Mouse (Mus musculus): ENCODE results near the gene Actr8.

GRCm38 (mm10) chr14:29987739-29988138, 9.6 kb downstream of the Actr8 start:
- TF ChIP-seq CTCF (IDR thresholded peaks at IDR 0.05; ENCODE audit: control insufficient read depth, insufficient read depth, insufficient read length), result no peak
- no peak for TF ChIP-seq MYOG (IDR thresholded peaks at IDR 0.05; ENCODE audit: control insufficient read depth, extremely low read depth, insufficient read length)
- TF ChIP-seq MAX (IDR thresholded peaks at IDR 0.05), result no peak
- no peak for TF ChIP-seq CEBPB (IDR thresholded peaks at IDR 0.05; ENCODE audit: low read depth)
